50 mouse cellular contexts compared by ENCODE assay signal in the genomic region with DNA sequence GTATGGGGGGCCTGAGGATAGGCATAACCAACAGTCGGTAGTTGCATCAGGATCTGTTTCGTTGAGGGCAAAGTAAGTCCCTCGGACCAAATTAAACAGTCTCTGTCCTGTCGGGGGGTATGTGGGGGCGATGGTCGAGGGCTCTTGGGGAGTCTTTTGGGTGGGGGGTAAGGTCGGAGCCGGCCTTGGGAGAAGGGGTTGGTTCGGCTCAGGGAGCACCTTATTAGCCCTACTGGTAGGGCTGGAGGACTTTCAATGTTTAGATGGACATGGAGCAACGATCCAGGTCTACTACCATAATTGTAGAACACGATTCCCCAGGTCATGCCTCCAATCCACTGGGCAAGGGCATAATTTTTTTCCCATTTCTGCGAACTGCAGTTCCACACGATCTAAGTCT. TPM values are rescaled to one million over a fixed set of nuclear protein-coding genes. Genes with fewer than 3 reads are reported as not detected.
"Had no signal": no experiment of that assay in that cellular context is flagged by ENCODE, and none has a peak within 500 bp of the region (broad histone marks: within the 10 kb centered on the region; RNA-seq: fewer than 3 reads in every experiment).

No protein-coding gene starts in this region.

- H3K27ac ChIP-seq: heart, embryonic 13.5 days; heart, embryonic 15.5 days; hindbrain, embryonic 10.5 days; hindbrain, embryonic 12.5 days; hindbrain, embryonic 13.5 days; hindbrain, embryonic 14.5 days; hindbrain, embryonic 15.5 days; hindbrain, postnatal 0 days; intestine, embryonic 15.5 days; kidney, embryonic 15.5 days; kidney, postnatal 0 days; layer of hippocampus, adult 2 months; left cerebral cortex, adult 2 months had no signal

- H3K9me3 ChIP-seq: heart, embryonic 15.5 days; hindbrain, embryonic 13.5 days; hindbrain, embryonic 15.5 days; intestine, embryonic 15.5 days; kidney, embryonic 15.5 days had no signal

- H3K36me3 ChIP-seq: heart, embryonic 12.5 days; heart, embryonic 13.5 days; heart, embryonic 15.5 days; hindbrain, embryonic 10.5 days; hindbrain, embryonic 12.5 days; hindbrain, embryonic 13.5 days; hindbrain, embryonic 15.5 days; intestine, embryonic 15.5 days; kidney, embryonic 15.5 days had no signal

- H3K9ac ChIP-seq: heart, embryonic 12.5 days; heart, embryonic 13.5 days; heart, embryonic 15.5 days; hindbrain, embryonic 12.5 days; hindbrain, embryonic 13.5 days; hindbrain, embryonic 14.5 days; hindbrain, embryonic 15.5 days; intestine, embryonic 15.5 days; kidney, embryonic 15.5 days had no signal

- H3K4me1 ChIP-seq: heart, embryonic 12.5 days; heart, embryonic 13.5 days; heart, embryonic 15.5 days; hindbrain, embryonic 10.5 days; hindbrain, embryonic 12.5 days; hindbrain, embryonic 13.5 days; hindbrain, embryonic 15.5 days; intestine, embryonic 15.5 days; kidney, embryonic 15.5 days had no signal

- DNase-seq: heart, postnatal 14 days; heart, postnatal 36 days; heart, postnatal 4 days; kidney, adult 11 months; kidney, adult 18-20 months; kidney, adult 2 months; kidney, adult 8-10 months; kidney, adult 9 months; kidney, postnatal 10 days; kidney, postnatal 14 days; kidney, postnatal 25 days; kidney, postnatal 36 days; kidney, postnatal 4 days; layer of hippocampus, adult 9-11 months; layer of hippocampus, postnatal 36 days had no signal

- H3K27me3 ChIP-seq: heart, embryonic 12.5 days; heart, embryonic 13.5 days; heart, embryonic 15.5 days; hindbrain, embryonic 12.5 days; hindbrain, embryonic 13.5 days; hindbrain, embryonic 15.5 days; intestine, embryonic 15.5 days; kidney, embryonic 15.5 days had no signal

- H3K4me3 ChIP-seq: heart, embryonic 12.5 days; heart, embryonic 13.5 days; heart, embryonic 15.5 days; hindbrain, embryonic 10.5 days; hindbrain, embryonic 12.5 days; hindbrain, embryonic 13.5 days; hindbrain, embryonic 15.5 days; intestine, embryonic 15.5 days; kidney, embryonic 15.5 days; layer of hippocampus, adult 2 months; left cerebral cortex, adult 2 months had no signal

RNA-seq across cellular contexts. Expression of a gene that starts 4.7 kb away (rescaled TPM):
- polyA plus RNA-seq: kidney, adult 2 months; large intestine, adult 2 months had no signal

RNA-seq across cellular contexts. Expression of a gene that starts 5.4 kb away (rescaled TPM):
- total RNA-seq: hematopoietic stem cell, adult 5-6 weeks; layer of hippocampus, adult 18-20 months; layer of hippocampus, adult 2 months; layer of hippocampus, postnatal 14 days; layer of hippocampus, postnatal 25 days; left cerebral cortex, adult 18-20 months had no signal
- polyA plus RNA-seq: heart, embryonic 12.5 days; heart, embryonic 13.5 days; heart, embryonic 14.5 days; heart, embryonic 15.5 days; heart, postnatal 0 days; hindbrain, embryonic 10.5 days; hindbrain, embryonic 11.5 days; hindbrain, embryonic 12.5 days; hindbrain, embryonic 13.5 days; hindbrain, embryonic 14.5 days; hindbrain, embryonic 15.5 days; hindbrain, embryonic 16.5 days; hindbrain, postnatal 0 days; inflammation-experienced regulatory T-cells, adult 6 months; intestine, embryonic 14.5 days; intestine, embryonic 15.5 days; intestine, embryonic 16.5 days; intestine, postnatal 0 days; kidney, adult 2 months; kidney, embryonic 14.5 days; kidney, embryonic 15.5 days; kidney, embryonic 16.5 days; kidney, postnatal 0 days; large intestine, adult 2 months had no signal

RNA-seq across cellular contexts. Expression of a gene that starts 22.7 kb away (rescaled TPM):
- total RNA-seq: heart, postnatal 14 days; heart, postnatal 25 days; heart, postnatal 36 days; heart, postnatal 4 days; hematopoietic stem cell, adult 5-6 weeks; hindbrain, postnatal 0 days; layer of hippocampus, adult 18-20 months; layer of hippocampus, adult 2 months; layer of hippocampus, adult 8-10 months; layer of hippocampus, postnatal 14 days; layer of hippocampus, postnatal 25 days; layer of hippocampus, postnatal 36 days; left cerebral cortex, adult 18-20 months; left cerebral cortex, adult 2 months; left cerebral cortex, adult 8-10 months had no signal
- polyA plus RNA-seq: heart, embryonic 11.5 days; heart, embryonic 12.5 days; heart, embryonic 13.5 days; heart, embryonic 14.5 days; heart, embryonic 15.5 days; heart, embryonic 16.5 days; heart, postnatal 0 days; hindbrain, embryonic 10.5 days; hindbrain, embryonic 11.5 days; hindbrain, embryonic 12.5 days; hindbrain, embryonic 13.5 days; hindbrain, embryonic 14.5 days; hindbrain, embryonic 15.5 days; hindbrain, embryonic 16.5 days; hindbrain, postnatal 0 days; inflammation-experienced regulatory T-cells, adult 6 months; intestine, embryonic 14.5 days; intestine, embryonic 15.5 days; intestine, embryonic 16.5 days; intestine, postnatal 0 days; kidney, adult 2 months; kidney, embryonic 14.5 days; kidney, embryonic 15.5 days; kidney, embryonic 16.5 days; kidney, postnatal 0 days; large intestine, adult 2 months had no signal

RNA-seq across cellular contexts. Expression of a gene that starts 25.8 kb away (rescaled TPM):
- total RNA-seq: heart, postnatal 36 days; heart, postnatal 4 days; hematopoietic stem cell, adult 5-6 weeks; hindbrain, postnatal 0 days; layer of hippocampus, adult 18-20 months; layer of hippocampus, adult 2 months; layer of hippocampus, adult 8-10 months; layer of hippocampus, postnatal 14 days; layer of hippocampus, postnatal 36 days; left cerebral cortex, adult 18-20 months; left cerebral cortex, adult 2 months; left cerebral cortex, adult 8-10 months had no signal
- polyA plus RNA-seq: heart, embryonic 11.5 days; heart, embryonic 12.5 days; heart, embryonic 13.5 days; heart, embryonic 14.5 days; heart, embryonic 15.5 days; heart, postnatal 0 days; hindbrain, embryonic 10.5 days; hindbrain, embryonic 11.5 days; hindbrain, embryonic 12.5 days; hindbrain, embryonic 14.5 days; hindbrain, embryonic 15.5 days; hindbrain, embryonic 16.5 days; hindbrain, postnatal 0 days; inflammation-experienced regulatory T-cells, adult 6 months; intestine, embryonic 14.5 days; kidney, adult 2 months; kidney, embryonic 14.5 days; kidney, embryonic 15.5 days; kidney, embryonic 16.5 days; kidney, postnatal 0 days had no signal
